Mouse (Mus musculus) neutrophil, adult 59 days (primary cell): ENCODE measurements around the gene Tas2r121. TPM values are rescaled to one million over a fixed set of nuclear protein-coding genes. Genes with fewer than 3 reads are reported as not detected.

Experiments
- total RNA-seq, 2 experiments: library from RNA; stranded (reverse); gene quantifications; 1 replicate in 1 of 2; 2 replicates in 1 of 2; pipeline ENCODE4 v1.2.4; 2023

Tas2r121 gene
- total RNA-seq, result not detected

GRCm38 (mm10) chr6:132700907-132701306, at the start of gene Tas2r121:
Gene Tas2r121, minus strand, starts transcription at chr6:132701007.

GRCm38 (mm10) chr6:132737935-132738334, 37.1 kb upstream of the Tas2r121 start, which contains the start of gene Tas2r115:
Gene Tas2r115, minus strand, starts transcription at chr6:132738035.

GRCm38 (mm10) chr6:132711828-132712227, 11.0 kb upstream of the Tas2r121 start, which contains the start of gene Tas2r122:
Gene Tas2r122, minus strand, starts transcription at chr6:132711928.

GRCm38 (mm10) chr6:132656653-132657052, 44.2 kb downstream of the Tas2r121 start, which contains the start of gene Tas2r120:
Gene Tas2r120, plus strand, starts transcription at chr6:132656953.

GRCm38 (mm10) chr6:132651426-132651825, 49.4 kb downstream of the Tas2r121 start, which contains the start of gene A630073D07Rik:
Gene A630073D07Rik, minus strand, starts transcription at chr6:132651526.

Other genes starting within 250 kb of the Tas2r121 start
- not detected for gene Prh1, start 131.2 kb downstream of the Tas2r121 start, total RNA-seq
- gene Prp2, start 105.1 kb downstream of the Tas2r121 start, total RNA-seq, result not detected
- gene A630073D07Rik, start 49.5 kb downstream of the Tas2r121 start, total RNA-seq, result not detected
- not detected for gene Tas2r120, start 44.1 kb downstream of the Tas2r121 start, total RNA-seq
- gene Tas2r122, start 10.9 kb upstream of the Tas2r121 start, total RNA-seq, result not detected
- gene Tas2r115, start 37.0 kb upstream of the Tas2r121 start, total RNA-seq, result not detected
- gene Tas2r124, start 53.7 kb upstream of the Tas2r121 start, total RNA-seq, result not detected
- gene Tas2r102, start 61.1 kb upstream of the Tas2r121 start, total RNA-seq, result not detected
- gene Tas2r136, start 77.2 kb upstream of the Tas2r121 start, total RNA-seq, result not detected
- not detected for gene Tas2r117, start 101.8 kb upstream of the Tas2r121 start, total RNA-seq
- gene Tas2r123, start 146.1 kb upstream of the Tas2r121 start, total RNA-seq, result not detected
- gene Tas2r116, start 154.4 kb upstream of the Tas2r121 start, total RNA-seq, result not detected
- gene Tas2r110, start 167.0 kb upstream of the Tas2r121 start, total RNA-seq, result not detected
- gene Tas2r113, start 192.0 kb upstream of the Tas2r121 start, total RNA-seq, result not detected
- not detected for gene Tas2r125, start 208.6 kb upstream of the Tas2r121 start, total RNA-seq